Mouse (Mus musculus) spleen, postnatal 36 days (tissue): ENCODE results near the gene Chtop.

Experiments used
- DNase-seq, 2 experiments: peaks; one replicate each; pipeline ENCODE4 v3.0.0; 2022; ENCODE audit warnings: low spot score in 2 of 2, mixed read lengths in 1 of 2

Chtop gene

GRCm38 (mm10) chr3:90464552-90465080 is 44.7 kb downstream of the Chtop start:
- no peak for DNase-seq

DNA sequence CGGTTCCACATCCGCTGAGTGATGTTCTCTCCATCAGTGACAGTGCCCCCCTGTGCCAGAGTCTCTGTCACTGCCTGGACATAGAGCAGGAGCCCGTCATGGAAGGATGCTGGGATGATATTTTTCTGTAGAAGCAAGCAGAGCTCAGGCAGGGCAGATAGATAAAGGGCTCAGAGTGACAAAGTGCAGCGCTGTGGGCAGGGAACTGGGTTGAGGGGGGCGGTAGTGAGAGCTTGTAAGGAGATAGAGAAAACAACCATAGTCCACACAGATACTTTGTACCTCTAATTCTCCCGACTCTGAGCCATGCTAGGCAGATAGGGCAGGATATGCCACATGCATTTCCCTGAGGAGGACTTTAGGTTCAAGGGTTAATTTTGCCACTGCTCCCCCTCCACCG is 46.7 kb downstream of the Chtop start:
- no peak for DNase-seq

DNA sequence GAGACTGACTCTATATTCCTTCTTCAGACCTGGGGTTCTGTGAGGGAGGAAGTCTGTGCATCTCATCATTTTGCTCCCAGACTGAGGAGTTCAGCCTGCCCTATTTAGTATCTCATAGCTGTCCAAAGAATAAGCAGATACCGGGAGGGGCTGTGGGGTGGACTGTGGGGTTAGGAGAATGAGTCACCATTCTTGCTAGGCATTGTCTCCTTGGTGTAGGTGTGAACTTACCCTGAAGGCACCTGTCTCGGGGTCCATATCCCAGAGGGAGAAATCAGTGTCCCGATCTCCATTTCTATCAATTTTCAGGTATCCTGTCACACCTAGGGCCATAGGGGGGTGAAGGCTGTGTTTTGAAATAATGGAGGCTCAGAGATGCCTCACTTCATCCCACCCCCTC is 47.4 kb downstream of the Chtop start:
- no peak for DNase-seq

DNA sequence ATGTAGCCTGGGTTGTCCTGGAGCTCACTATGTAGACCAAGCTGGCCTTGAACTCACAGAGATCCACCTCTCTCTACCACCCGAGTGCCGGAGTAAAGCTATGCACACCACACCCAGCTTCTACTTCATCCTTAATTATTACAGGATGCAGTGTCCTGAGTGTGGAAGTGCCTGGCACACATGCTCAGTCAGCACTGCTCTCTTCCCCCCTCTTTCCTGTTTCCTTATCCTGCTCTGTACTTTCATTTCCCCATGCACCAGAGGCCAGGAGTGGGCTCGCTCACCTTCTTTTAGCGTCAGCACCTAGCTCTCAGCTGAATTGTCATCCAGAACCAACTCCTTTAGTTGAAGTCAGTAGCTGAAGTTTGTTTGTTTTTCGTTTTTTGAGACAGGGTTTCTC is 49.0 kb downstream of the Chtop start:
- DNase-seq: no peak

DNA sequence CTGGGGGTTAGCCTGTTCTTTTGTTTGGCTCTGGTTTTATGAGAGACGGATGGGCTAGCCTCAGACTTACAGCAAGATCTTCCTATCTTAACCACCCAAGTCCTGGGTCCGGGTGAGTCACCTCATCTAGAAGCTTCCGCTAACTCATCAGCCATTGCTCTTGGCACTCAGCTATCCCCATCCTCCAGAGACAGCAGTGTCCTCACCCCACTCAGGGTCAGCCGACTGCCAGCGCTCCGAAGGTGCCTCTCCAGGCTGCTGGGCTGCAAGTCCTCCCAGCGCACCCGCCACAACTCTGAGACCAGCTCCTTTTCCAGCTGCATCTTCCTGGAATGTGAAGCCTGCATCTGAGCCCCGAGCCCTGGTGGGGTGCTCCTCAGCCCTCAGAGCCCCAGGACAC is 49.6 kb downstream of the Chtop start:
- no peak for DNase-seq

- DNase-seq: no peak
Measured at GRCm38 (mm10) chr3:90454931-90455330, 54.4 kb downstream of the Chtop start.

DNA sequence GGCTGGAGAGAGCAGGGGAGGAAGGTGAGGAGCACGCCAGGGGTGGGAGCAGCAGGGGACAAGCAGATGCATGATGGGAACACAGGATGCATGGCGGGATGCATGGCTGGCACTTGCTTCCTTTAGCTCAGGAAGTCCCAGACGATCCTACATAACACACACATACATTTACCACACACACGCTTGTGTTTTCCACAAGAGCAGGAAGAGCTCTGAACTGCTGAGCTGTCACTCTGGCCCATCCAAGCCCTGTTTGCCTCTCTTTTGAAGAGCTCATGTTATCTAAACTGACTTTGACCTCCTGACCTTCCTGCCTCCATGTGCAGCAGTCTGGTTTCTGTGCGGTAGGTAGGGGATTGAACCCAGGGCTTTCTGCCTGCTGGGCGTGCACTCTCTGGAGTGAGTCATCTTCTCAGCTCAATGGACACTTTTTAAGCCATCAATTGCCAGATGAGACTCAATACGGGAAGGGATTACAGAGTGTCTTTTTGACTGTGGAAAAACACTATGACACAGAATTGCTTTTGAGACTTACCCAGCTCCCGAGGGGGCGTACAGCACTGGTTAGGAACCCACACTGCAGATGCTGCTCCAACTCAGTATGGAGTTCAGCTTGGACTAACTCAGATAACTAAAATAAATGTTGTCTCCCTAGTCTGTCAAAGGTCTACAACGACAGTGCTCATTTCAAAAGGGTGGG is 57.8 kb downstream of the Chtop start:
- DNase-seq: no peak

DNA sequence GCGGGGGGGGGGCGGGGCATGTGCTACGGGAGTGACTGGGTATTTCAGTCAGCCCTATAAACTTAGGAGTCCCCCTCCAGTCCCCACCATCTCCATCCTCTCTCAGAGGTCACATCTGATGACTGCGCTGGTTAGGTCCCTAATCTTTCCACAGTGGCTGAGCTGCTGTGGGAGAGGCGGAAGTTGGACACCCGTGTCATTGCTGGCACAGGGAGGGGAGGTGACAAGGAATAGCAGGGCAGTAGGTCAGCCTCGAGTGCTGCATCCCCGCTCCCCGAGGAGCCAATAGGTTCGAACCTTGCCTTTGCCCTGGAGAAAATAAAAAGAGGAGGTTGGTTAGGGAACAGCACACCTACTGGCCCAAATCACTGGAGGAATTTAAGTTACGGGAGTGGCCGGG is 58.4 kb downstream of the Chtop start:
- DNase-seq: no peak
